9 mouse cellular contexts compared by ENCODE assay signal in the genomic region with DNA sequence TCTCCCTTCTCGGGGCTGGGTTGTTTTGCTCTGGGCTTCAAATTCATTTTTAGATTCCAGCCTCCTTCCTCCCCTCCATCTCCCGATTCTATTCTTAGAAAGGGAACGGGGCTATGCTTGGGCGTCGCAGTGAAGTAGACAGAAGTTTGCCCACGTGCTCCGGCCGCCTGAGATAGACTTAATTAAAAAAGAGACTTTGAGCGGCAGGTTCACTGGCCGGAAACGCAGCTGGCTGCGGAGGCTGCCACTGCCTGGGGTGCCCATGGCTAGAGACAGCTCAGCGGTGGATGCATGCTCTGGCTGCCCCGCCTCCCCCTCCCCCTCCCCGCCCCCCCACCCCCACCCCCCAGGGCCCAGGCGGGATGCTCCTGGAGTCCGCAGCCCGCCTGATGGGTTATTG. TPM values are rescaled to one million over a fixed set of nuclear protein-coding genes. Genes with fewer than 3 reads are reported as not detected.
A peak's percentile ranks its signal among the peaks of the same experiment; 100 is the strongest.
DNase-seq lines count a peak whose midpoint lies in the region; ATAC-seq and TF ChIP-seq lines count a peak whose summit lies in the region.
"Had no signal": no experiment of that assay in that cellular context is flagged by ENCODE, and none has a peak within 500 bp of the region (broad histone marks: within the 10 kb centered on the region; RNA-seq: fewer than 3 reads in every experiment).

No protein-coding gene starts in this region.

- no peak for TF ChIP-seq CTCF in layer of hippocampus, adult 2 months (conservative IDR thresholded peaks at IDR 0.05)

- peak; percentile 22 for DNase-seq in ovary, postnatal 36 days (ENCODE audit: low spot score)
- DNase-seq in ovary, postnatal 10 days (ENCODE audit: low spot score), result no peak
- peak; percentile 74 to 80 for DNase-seq in frontal cortex, adult 2 months (ENCODE audit: extremely low spot score in 1 of 2, low spot score in 1 of 2)
- peak; percentile 47 to 57 for DNase-seq in layer of hippocampus, adult 2 months (ENCODE audit: low spot score in 2 of 2)
- DNase-seq in lung, postnatal 4 days, result peak; percentile 23 to 42
- DNase-seq in right cerebral cortex, postnatal 14 days, result peak; percentile 66
- no peak for DNase-seq in c-Kit-positive CD71-positive TER-119-positive erythroid progenitor cells, embryonic 14.5 days (ENCODE audit: low spot score)
- DNase-seq: liver, embryonic 13.5 days had no signal

- no peak overlapping the region for H3K27ac ChIP-seq in layer of hippocampus, adult 2 months
- H3K27ac ChIP-seq: liver, embryonic 13.5 days had no signal

- peak; percentile 54 to 67 for ATAC-seq in hematopoietic stem cell, adult 5-6 weeks (replicated peaks in 1 of 2; ENCODE audit: insufficient read depth in 1 of 2, low FRiP score in 2 of 2, low TSS enrichment in 1 of 2, low read depth in 1 of 2, poor library complexity in 2 of 2, severe bottlenecking in 2 of 2)

- peak overlapping the region; percentile 12; the same call in 1 of the 2 replicates for H3K4me3 ChIP-seq in layer of hippocampus, adult 2 months
- H3K4me3 ChIP-seq: liver, embryonic 13.5 days had no signal

RNA-seq across cellular contexts. Expression of a gene that starts 31.2 kb away (rescaled TPM):
- 40.4 and 57.2 TPM in 2 replicates for polyA plus RNA-seq in frontal cortex, adult 2 months (2012; rRNA removed)
- 0.40 TPM in 1 of 2 replicates, not detected in the other for total RNA-seq in hematopoietic stem cell, adult 5-6 weeks (2017)
- 10 to 100 TPM; 20.4 to 24.0 TPM for total RNA-seq in layer of hippocampus, adult 2 months (2021)

Comparison
In these comparisons a context has a peak if more than half of its experiments do, and no peak if none do; other contexts are left out.
1. DNase-seq: peak in ovary, postnatal 36 days (single experiment), frontal cortex, adult 2 months (2 of 2), layer of hippocampus, adult 2 months (2 of 2), lung, postnatal 4 days (2 of 2) and right cerebral cortex, postnatal 14 days (single experiment); none in ovary, postnatal 10 days (single experiment) and c-Kit-positive CD71-positive TER-119-positive erythroid progenitor cells, embryonic 14.5 days (single experiment).
2. RNA of a gene that starts 31.2 kb away (total RNA-seq): 20.4 to 24.0 TPM in layer of hippocampus, adult 2 months; 0.40 TPM in hematopoietic stem cell, adult 5-6 weeks; every median in the first group is over 10 times any median in the second.